Mouse (Mus musculus) ES-E14 (cell line): ENCODE results near the gene Oard1. TPM values are rescaled to one million over a fixed set of nuclear protein-coding genes. Genes with fewer than 3 reads are reported as not detected.

Experiments
- DNase-seq: peaks from one replicate; pipeline ENCODE4 v3.0.0-alpha.2; 2013; ENCODE audit warnings: low read depth, low spot score
- H3K27ac ChIP-seq: 2 replicates; pipeline ENCODE4 v1.5.1; 2012; ENCODE audit warnings: low read depth, mild to moderate bottlenecking, low read length, moderate library complexity, mixed read lengths; ENCODE audit not compliant: poor library complexity, insufficient read depth, severe bottlenecking
- H3K36me3 ChIP-seq: 2 replicates; pipeline ENCODE4 v1.6.1; 2012; ENCODE audit warnings: mild to moderate bottlenecking, low read length, moderate library complexity, mixed read lengths; ENCODE audit not compliant: control insufficient read depth, poor library complexity, insufficient read depth, severe bottlenecking
- H3K4me1 ChIP-seq, 2 experiments: fragments of 150-350 bp in 1 of 2; sonication (generic) in 1 of 2; 2 replicates each; pipeline ENCODE4 v1.6.1; 2012; ENCODE audit warnings: low read length in 2 of 2, mild to moderate bottlenecking in 1 of 2, mixed read lengths in 1 of 2; ENCODE audit not compliant: control insufficient read depth in 2 of 2, insufficient read depth in 2 of 2, poor library complexity in 1 of 2
- H3K4me3 ChIP-seq, 2 experiments: fragments of 150-350 bp in 1 of 2; sonication (generic) in 1 of 2; 2 replicates each; pipeline ENCODE4 v1.5.1; 2012; ENCODE audit warnings: low read length in 2 of 2, low read depth in 1 of 2, mild to moderate bottlenecking in 1 of 2, mixed read lengths in 1 of 2; ENCODE audit not compliant: insufficient read depth in 1 of 2, poor library complexity in 1 of 2, severe bottlenecking in 1 of 2
- H3K9ac ChIP-seq: 2 replicates; pipeline ENCODE4 v1.6.1; 2012; ENCODE audit warnings: low read depth, mild to moderate bottlenecking, low read length, mixed read lengths; ENCODE audit not compliant: poor library complexity, insufficient read depth, severe bottlenecking
- H3K9me3 ChIP-seq: fragments of 150-350 bp; sonication (generic); 2 replicates; pipeline ENCODE4 v1.6.1; 2012; ENCODE audit warnings: low read depth, mild to moderate bottlenecking, low read length; ENCODE audit not compliant: control insufficient read depth, insufficient read depth
- CHD2 ChIP-seq: IDR thresholded peaks from 2 replicates; pipeline ENCODE4 v1.6.1; 2014; ENCODE audit warnings: mild to moderate bottlenecking, low read depth, low read length, inconsistent platforms
- HCFC1 ChIP-seq: IDR thresholded peaks from 2 replicates; pipeline ENCODE4 v1.6.1; 2012; ENCODE audit warnings: low read length, inconsistent platforms, borderline replicate concordance; ENCODE audit not compliant: insufficient read depth
- MAFK ChIP-seq: IDR thresholded peaks from 2 replicates; pipeline ENCODE4 v1.6.1; 2014; ENCODE audit warnings: mild to moderate bottlenecking, low read depth, low read length, inconsistent platforms; ENCODE audit not compliant: insufficient read depth
- ZC3H11A ChIP-seq: IDR thresholded peaks from 2 replicates; pipeline ENCODE4 v1.6.1; 2012; ENCODE audit warnings: low read depth, mild to moderate bottlenecking, inconsistent platforms, low read length, borderline replicate concordance
- ZNF384 ChIP-seq: IDR thresholded peaks from 2 replicates; pipeline ENCODE4 v1.6.1; 2012; ENCODE audit warnings: low read depth, low read length, inconsistent platforms
- in situ Hi-C, 2 experiments: fragments of 600-800 bp; cut with MboI; formaldehyde crosslinking; loops; one replicate each; pipeline ENCODE4 v1.15.1; 2025; ENCODE audit warnings: low sequenced_read_pairs in 2 of 2, inconsistent platforms in 1 of 2; ENCODE audit not compliant: unreplicated experiment in 2 of 2
- total RNA-seq: library from RNA; depleted of rRNA; stranded (reverse); fragments of 300-350 nt; gene quantifications from 2 replicates; pipeline ENCODE4 v1.2.3, GENCODE M21; 2012; rRNA removed

Gene Oard1
- total RNA-seq = 27.0 and 38.6 TPM in 2 replicates

GRCm38 (mm10) chr17:48409380-48410298, at the start of gene Oard1, which contains the start of gene Nfya:
Gene Oard1 (plus strand): TSS chr17:48410014.
Gene Nfya (minus strand): TSS chr17:48409906.
- H3K9me3 ChIP-seq = no peaks in the 10 kb centered on the region
- peaks cover 15% of the 10 kb centered on the region for H3K36me3 ChIP-seq

GRCm38 (mm10) chr17:48360462-48360861, 49.4 kb upstream of the Oard1 start:
- in situ Hi-C loops = no loop called here
- peaks cover 0 to 4% of the 10 kb centered on the region in 2 experiments; a peak in 2 of 4 replicates for H3K4me1 ChIP-seq
- TF ChIP-seq HCFC1 (no peak), ZNF384 (no peak), MAFK (no peak), ZC3H11A (no peak), CHD2 (no peak)

More at GRCm38 (mm10) chr17:48409380-48410298, at the start of gene Oard1, which contains the start of gene Nfya:
- peak within 1 kb of the TSS; percentile 100 for H3K9ac ChIP-seq
- peak within 1 kb of the TSS; percentile 94 for H3K4me3 ChIP-seq
- H3K27ac ChIP-seq = peak within 1 kb of the TSS; percentile 98
- TF ChIP-seq MAFK (no peak), HCFC1 (peak; percentile 70; the same call in 1 of the 2 replicates), CHD2 (no peak)
- H3K4me1 ChIP-seq = peaks cover 0 to 4% of the 10 kb centered on the region in 2 experiments; a peak in 3 of 4 replicates
- in situ Hi-C loops = no loop called here
- DNase-seq = peak; percentile 99

DNA sequence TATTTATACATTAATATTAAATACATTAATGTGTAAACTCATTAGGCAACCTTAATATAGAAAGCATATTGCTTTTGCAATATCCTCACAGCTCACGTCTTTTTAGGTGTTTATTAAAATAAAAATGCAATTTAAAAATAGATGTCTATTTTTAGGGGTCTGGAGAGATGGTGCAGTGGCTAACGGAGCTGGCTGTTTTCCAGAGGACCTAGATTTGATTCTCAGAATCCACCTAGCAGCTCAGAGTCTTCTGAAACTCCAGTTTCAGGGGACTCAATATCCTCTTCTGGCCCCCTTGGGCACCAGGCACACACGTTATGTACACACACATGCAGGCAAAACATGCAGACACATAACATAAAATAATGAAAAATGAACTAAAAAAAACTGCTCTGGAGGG, 47.5 kb upstream of the Oard1 start:
- no peak overlapping the region for H3K9ac ChIP-seq
- no peak overlapping the region for H3K4me3 ChIP-seq
- peaks cover 0 to 7% of the 10 kb centered on the region in 2 experiments; a peak in 2 of 4 replicates for H3K4me1 ChIP-seq
- H3K36me3 ChIP-seq = no peaks in the 10 kb centered on the region
- no peak overlapping the region for H3K27ac ChIP-seq
- no peak for TF ChIP-seq ZC3H11A
- TF ChIP-seq HCFC1 = no peak
- TF ChIP-seq CHD2 = no peak
- TF ChIP-seq MAFK = no peak
- TF ChIP-seq ZNF384 = no peak
- no peak for DNase-seq
- in situ Hi-C loops = no loop called here
- no peaks in the 10 kb centered on the region for H3K9me3 ChIP-seq

More at GRCm38 (mm10) chr17:48360462-48360861, 49.4 kb upstream of the Oard1 start:
- no peak for DNase-seq
- H3K4me3 ChIP-seq = no peak overlapping the region
- no peaks in the 10 kb centered on the region for H3K9me3 ChIP-seq
- no peak overlapping the region for H3K27ac ChIP-seq
- no peaks in the 10 kb centered on the region for H3K36me3 ChIP-seq
- H3K9ac ChIP-seq = no peak overlapping the region

- H3K4me1 ChIP-seq = peaks cover 0 to 7% of the 10 kb centered on the region in 2 experiments; a peak in 1 of 4 replicates
- no peaks in the 10 kb centered on the region for H3K9me3 ChIP-seq
- H3K9ac ChIP-seq = no peak overlapping the region
- H3K27ac ChIP-seq = no peak overlapping the region
- in situ Hi-C loops = no loop called here
- TF ChIP-seq CHD2 (no peak), ZC3H11A (no peak), MAFK (no peak)
- no peak overlapping the region for H3K4me3 ChIP-seq
- no peaks in the 10 kb centered on the region for H3K36me3 ChIP-seq
- no peak for DNase-seq
Observed at GRCm38 (mm10) chr17:48362966-48363365, 46.8 kb upstream of the Oard1 start.
